Mouse (Mus musculus) heart, embryonic 15.5 days (tissue): Measurements from ENCODE around the gene Samd4b. TPM values are rescaled to one million over a fixed set of nuclear protein-coding genes. Genes with fewer than 3 reads are reported as not detected.

ENCODE experiments used
- ATAC-seq: fragments of 200-750 bp; cut with Nextera tagmentation; replicated peaks from 2 replicates; pipeline ENCODE4 v1.8.0; 2017; ENCODE audit warnings: low read depth, moderate TSS enrichment; ENCODE audit not compliant: insufficient number of reproducible peaks, insufficient read depth, low FRiP score
- H3K27ac ChIP-seq: fragments of 300-500 bp; sonication (generic); 2 replicates; pipeline ENCODE4 v1.5.1; 2015; ENCODE audit warnings: mild to moderate bottlenecking, inconsistent platforms
- H3K27me3 ChIP-seq: fragments of 300-500 bp; sonication (generic); 2 replicates; pipeline ENCODE4 v1.6.1; 2015; ENCODE audit warnings: inconsistent platforms
- H3K36me3 ChIP-seq: fragments of 300-500 bp; sonication (generic); 2 replicates; pipeline ENCODE4 v1.6.1; 2015; ENCODE audit warnings: mild to moderate bottlenecking, inconsistent platforms
- H3K4me1 ChIP-seq: fragments of 300-500 bp; sonication (generic); replicated peaks from 2 replicates; pipeline ENCODE4 v1.6.1; 2015; ENCODE audit warnings: inconsistent platforms
- H3K4me2 ChIP-seq: fragments of 300-500 bp; sonication (generic); 2 replicates; pipeline ENCODE4 v1.6.1; 2015; ENCODE audit warnings: inconsistent platforms, mild to moderate bottlenecking, moderate library complexity
- H3K4me3 ChIP-seq: fragments of 300-500 bp; sonication (generic); 2 replicates; pipeline ENCODE4 v1.5.1; 2015; ENCODE audit warnings: mild to moderate bottlenecking, inconsistent platforms
- H3K9ac ChIP-seq: fragments of 300-500 bp; sonication (generic); 2 replicates; pipeline ENCODE4 v1.6.1; 2015; ENCODE audit warnings: mild to moderate bottlenecking, inconsistent platforms
- H3K9me3 ChIP-seq: fragments of 300-500 bp; sonication (generic); replicated peaks from 2 replicates; pipeline ENCODE4 v1.6.1; 2016; ENCODE audit warnings: inconsistent platforms
- WGBS: fragments of 180-500 bp; shearing (Covaris S2); methylation state at CpG from one replicate; pipeline ENCODE4 v1.1.7; 2015; ENCODE audit warnings: mixed read lengths; 5-methylcytosine and 5-hydroxymethylcytosine counted together
- microRNA-seq: library from miRNA; unstranded; fragments of <30 nt; microRNA quantifications from one replicate; pipeline ENCODE4, GENCODE M21; 2016
- polyA plus RNA-seq: library from polyadenylated mRNA; unstranded; fragments of >200 nt; fragmentation: Nextera tagmentation; extraction: Ambion mirVana; gene quantifications from 2 replicates; pipeline ENCODE4 v1.2.1, GENCODE M21; 2015

The Samd4b gene
- polyA plus RNA-seq, 1 experiment from 2014 or later = 17.9 TPM

DNA sequence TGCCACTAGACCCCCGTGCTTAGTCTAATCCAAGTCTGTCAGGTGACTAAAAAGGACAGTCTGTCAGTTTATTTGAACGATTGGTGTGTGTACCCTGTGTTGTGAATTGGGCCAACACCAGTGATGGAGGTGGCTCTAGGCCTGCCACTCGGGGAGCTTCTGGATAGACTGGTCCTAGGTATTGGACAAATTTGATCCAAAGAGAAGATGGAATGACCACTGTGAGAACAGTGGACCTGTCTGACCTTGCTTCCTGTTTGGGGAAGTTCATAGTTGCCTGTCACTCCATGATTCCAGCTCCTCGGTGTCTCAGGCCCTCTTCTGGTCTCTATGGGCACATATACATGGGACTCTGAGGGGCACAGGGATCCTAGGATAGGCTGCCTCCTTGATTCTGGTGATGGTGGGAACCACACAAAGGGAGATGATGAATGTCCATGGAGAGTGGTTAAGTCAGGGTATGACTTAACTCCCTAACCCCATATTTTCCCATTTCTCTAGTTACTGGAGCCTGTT lies 246.2 kb downstream of the Samd4b start:
- no peak for ATAC-seq
- Histone ChIP-seq H3K27me3 (no peaks in the 10 kb centered on the region), H3K9me3 (no peaks in the 10 kb centered on the region), H3K4me2 (peak overlapping the region; percentile 77), H3K4me1 (peaks cover 23% of the 10 kb centered on the region), H3K4me3 (peak overlapping the region; percentile 81), H3K9ac (peak overlapping the region; percentile 97), H3K27ac (no peak overlapping the region), H3K36me3 (peaks cover 27% of the 10 kb centered on the region)
- 31% methylated on average over 4 of the region's 4 CpGs for WGBS

GRCm38 (mm10) chr7:28350155-28350883 lies 247.6 kb downstream of the Samd4b start, which contains the start of gene Rps16:
TSS of gene Rps16 (plus strand) at chr7:28350652.
- WGBS = under 1% methylated on average over 50 of the region's 50 CpGs
- peak within 1 kb of the TSS; percentile 87 for H3K27ac ChIP-seq
- H3K4me1 ChIP-seq = peaks cover 21% of the 10 kb centered on the region
- peak within 1 kb of the TSS; percentile 77 for H3K4me2 ChIP-seq
- peaks cover 27% of the 10 kb centered on the region for H3K36me3 ChIP-seq
- ATAC-seq = peak; percentile 94
- peak within 1 kb of the TSS; percentile 81 for H3K4me3 ChIP-seq
- no peaks in the 10 kb centered on the region for H3K27me3 ChIP-seq
- peak within 1 kb of the TSS; percentile 97 for H3K9ac ChIP-seq
- no peaks in the 10 kb centered on the region for H3K9me3 ChIP-seq

Small RNA genes lying within 50 kb of the gene (microRNA-seq; reads per million reads assigned to microRNA genes)
- gene Mir7049 = 0.63 reads per million

Other genes starting within 250 kb of the Samd4b start
- gene Rps16, start 247.5 kb downstream of the Samd4b start, polyA plus RNA-seq = 534 and 573 TPM in 2 replicates
- 34.3 and 46.7 TPM in 2 replicates for gene Plekhg2, start 225.5 kb downstream of the Samd4b start, polyA plus RNA-seq
- 13.6 and 14.7 TPM in 2 replicates for gene Zfp36, start 217.9 kb downstream of the Samd4b start, polyA plus RNA-seq
- 42.0 and 45.7 TPM in 2 replicates for gene Med29, start 205.4 kb downstream of the Samd4b start, polyA plus RNA-seq
- gene Paf1, start 205.2 kb downstream of the Samd4b start, polyA plus RNA-seq = 66.8 and 73.0 TPM in 2 replicates
- gene Gmfg, start 160.7 kb downstream of the Samd4b start, polyA plus RNA-seq = 9.6 and 20.9 TPM in 2 replicates
- 1.1 and 1.5 TPM in 2 replicates for gene Lrfn1, start 146.2 kb downstream of the Samd4b start, polyA plus RNA-seq
- gene Ifnl2, start 87.7 kb downstream of the Samd4b start, polyA plus RNA-seq = not detected in 2 replicates
- gene Ifnl3, start 75.3 kb downstream of the Samd4b start, polyA plus RNA-seq = not detected in 2 replicates
- not detected in 2 replicates for gene Sycn, start 57.3 kb downstream of the Samd4b start, polyA plus RNA-seq
- not detected in 2 replicates for gene Nccrp1, start 50.9 kb downstream of the Samd4b start, polyA plus RNA-seq
- gene Pak4, start within 50 bp of the Samd4b start, polyA plus RNA-seq = 23.3 and 32.3 TPM in 2 replicates
- gene Acp7, start 33.2 kb upstream of the Samd4b start, polyA plus RNA-seq = not detected in 2 replicates
- gene Fbxo27, start 94.7 kb upstream of the Samd4b start, polyA plus RNA-seq = 3.4 and 3.9 TPM in 2 replicates
- 7.7 and 9.7 TPM in 2 replicates for gene Fbxo17, start 118.7 kb upstream of the Samd4b start, polyA plus RNA-seq
- gene Mrps12, start 143.7 kb upstream of the Samd4b start, polyA plus RNA-seq = 102 and 109 TPM in 2 replicates
- 16.8 and 20.6 TPM in 2 replicates for gene Sars2, start 143.8 kb upstream of the Samd4b start, polyA plus RNA-seq
- not detected in 2 replicates for gene Ccer2, start 158.0 kb upstream of the Samd4b start, polyA plus RNA-seq
- 50.3 and 58.4 TPM in 2 replicates for gene Sirt2, start 168.6 kb upstream of the Samd4b start, polyA plus RNA-seq
- 26.6 and 35.8 TPM in 2 replicates for gene Nfkbib, start 169.4 kb upstream of the Samd4b start, polyA plus RNA-seq
- gene Rinl, start 190.8 kb upstream of the Samd4b start, polyA plus RNA-seq = 2.8 and 7.3 TPM in 2 replicates
- gene Hnrnpl, start 210.4 kb upstream of the Samd4b start, polyA plus RNA-seq = 152 and 158 TPM in 2 replicates
- gene Ech1, start 227.1 kb upstream of the Samd4b start, polyA plus RNA-seq = 224 and 234 TPM in 2 replicates
- gene Lgals4, start 235.7 kb upstream of the Samd4b start, polyA plus RNA-seq = 8.2 and 9.1 TPM in 2 replicates